Mouse (Mus musculus) neural tube, embryonic 10.5 days (tissue): Measurements from ENCODE around the gene Galnt16.

ENCODE experiments used
- DNase-seq: peaks from one replicate; pipeline ENCODE4 v3.0.0-alpha.2; 2017; ENCODE audit warnings: low spot score; ENCODE audit errors: extremely low spot score

Galnt16 gene

DNA sequence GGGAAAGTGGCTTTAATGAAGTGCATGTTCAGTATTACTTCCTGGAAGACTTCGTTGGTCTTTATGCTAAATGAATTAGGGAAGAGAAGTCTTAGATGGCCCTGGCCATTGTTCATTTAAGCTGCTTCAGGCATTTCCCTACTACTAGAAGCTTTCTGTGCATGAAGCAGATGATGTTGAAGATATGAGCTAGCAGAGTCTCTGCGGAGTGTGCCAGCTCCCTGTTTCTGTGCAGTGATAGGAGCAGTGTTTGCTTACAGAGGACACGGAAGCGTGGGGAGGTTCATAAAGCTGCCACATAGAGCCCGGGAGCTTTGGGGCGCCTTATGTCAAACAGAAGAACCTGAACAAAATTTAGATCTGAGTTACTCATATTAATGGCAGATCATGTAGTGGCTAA, 140.6 kb downstream of the Galnt16 start:
- no peak for DNase-seq

GRCm38 (mm10) chr12:80662322-80662721, 144.2 kb downstream of the Galnt16 start:
- no peak for DNase-seq

- no peak for DNase-seq
Measured at GRCm38 (mm10) chr12:80663935-80664334, 145.9 kb downstream of the Galnt16 start.

- DNase-seq: no peak
Measured at GRCm38 (mm10) chr12:80668391-80668790, 150.3 kb downstream of the Galnt16 start.

DNA sequence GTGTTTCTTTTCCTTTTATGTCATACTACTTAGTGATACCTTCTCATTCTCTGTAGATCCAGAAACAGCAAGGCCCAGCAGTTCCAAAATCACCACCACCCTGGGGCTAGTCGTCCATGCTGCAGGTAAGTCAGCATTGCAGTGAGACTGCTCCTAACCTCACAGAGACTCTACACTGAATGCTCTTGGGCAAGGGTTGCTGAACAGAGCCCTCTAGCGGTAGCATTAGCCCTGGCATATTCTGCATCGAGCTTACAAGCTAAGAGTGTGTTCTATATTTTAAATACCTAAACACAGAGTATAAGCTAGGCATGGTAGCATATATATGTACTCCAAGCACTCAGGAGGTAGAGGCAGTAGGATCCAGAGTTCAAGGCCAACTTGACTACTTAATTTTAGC, 155.1 kb downstream of the Galnt16 start:
- peak; percentile 31 for DNase-seq
